Mouse (Mus musculus): Measurements from ENCODE around the gene Wnk1. TPM values are rescaled to one million over a fixed set of nuclear protein-coding genes. Genes with fewer than 3 reads are reported as not detected.

The Wnk1 gene
- total and polyA plus RNA-seq, 3 experiments: 31.6 to 735 (median 104) TPM

GRCm38 (mm10) chr6:119902204-119903080 is 136.0 kb downstream of the Wnk1 start, which contains the start of gene Rad52:
Gene Rad52 (plus strand): TSS chr6:119902698.
- peak; percentile 96 for DNase-seq (ENCODE audit: low read depth, low spot score)
- Histone ChIP-seq H3K9ac (ENCODE audit: control insufficient read depth, low read depth, low read length, poor library complexity, severe bottlenecking) (peak within 1 kb of the TSS; percentile 95), H3K36me3 (ENCODE audit: control insufficient read depth in 1 of 2, insufficient read depth in 2 of 2, low read length in 2 of 2) (peaks cover 0 to 13% of the 10 kb centered on the region in 2 experiments; a peak in 2 of 4 replicates), H3K4me1 (ENCODE audit: control insufficient read depth in 1 of 2, insufficient read depth in 2 of 2, low read length in 2 of 2) (peaks cover 2 to 3% of the 10 kb centered on the region in 2 experiments; a peak in 3 of 4 replicates), H3K79me2 (ENCODE audit: control insufficient read depth, insufficient read depth, low read length, poor library complexity) (peaks cover 31% of the 10 kb centered on the region), H3K9me3 (replicated peaks; ENCODE audit: insufficient read depth, low read length) (no peaks in the 10 kb centered on the region), H3K27me3 (ENCODE audit: control insufficient read depth in 1 of 2, insufficient read depth in 2 of 2, low read length in 2 of 2) (no peaks in the 10 kb centered on the region), H3K27ac (ENCODE audit: control insufficient read depth, low read depth, low read length) (peak within 1 kb of the TSS; percentile 96), H3K4me3 (ENCODE audit: control insufficient read depth in 1 of 2, insufficient read depth in 1 of 2, low read depth in 2 of 2, low read length in 2 of 2) (peak within 1 kb of the TSS; percentile 71 to 77)
- TF ChIP-seq RCOR1 (IDR thresholded peaks at IDR 0.05; ENCODE audit: low read depth, low read length) (peak; percentile 34; the same call in 1 of the 2 replicates), CHD2 (IDR thresholded peaks at IDR 0.05; ENCODE audit: low read length) (no peak), SIN3A (IDR thresholded peaks at IDR 0.05; ENCODE audit: low read length) (peak; percentile 81), POLR2AphosphoS2 (IDR thresholded peaks at IDR 0.05; ENCODE audit: low read length) (peak; percentile 82; the same call in 1 of the 2 replicates), NELFE (IDR thresholded peaks at IDR 0.05; ENCODE audit: low read depth, low read length) (peak; percentile 86), MAZ (IDR thresholded peaks at IDR 0.05; ENCODE audit: low read depth, low read length) (peak; percentile 55; the same call in 1 of the 2 replicates), KAT2A (conservative IDR thresholded peaks at IDR 0.05; ENCODE audit: low read depth, low read length) (peak; percentile 82), NRF1 (IDR thresholded peaks at IDR 0.05; ENCODE audit: insufficient read depth, low read depth, low read length, poor library complexity, severe bottlenecking) (no peak), ELF1 (IDR thresholded peaks at IDR 0.05; ENCODE audit: low read depth, low read length) (peak; percentile 56; the same call in 1 of the 2 replicates), MAX (IDR thresholded peaks at IDR 0.05; ENCODE audit: low read length) (peak; percentile 67), CHD1 (IDR thresholded peaks at IDR 0.05; ENCODE audit: low read depth, low read length) (peak; percentile 57; the same call in 1 of the 2 replicates), UBTF (IDR thresholded peaks at IDR 0.05; ENCODE audit: borderline replicate concordance, insufficient read depth, low read depth, low read length) (no peak), BHLHE40 (IDR thresholded peaks at IDR 0.05; ENCODE audit: borderline replicate concordance, low read depth, low read length) (no peak), MYC (IDR thresholded peaks at IDR 0.05; ENCODE audit: low read depth, low read length) (peak; percentile 71), HCFC1 (IDR thresholded peaks at IDR 0.05; ENCODE audit: low read depth, low read length) (peak; percentile 92), USF2 (IDR thresholded peaks at IDR 0.05; ENCODE audit: borderline replicate concordance in 1 of 2, insufficient read depth in 1 of 2, low read depth in 1 of 2, low read length in 2 of 2) (no peak), JUND (IDR thresholded peaks at IDR 0.05; ENCODE audit: low read depth, low read length) (no peak), GABPA (IDR thresholded peaks at IDR 0.05; ENCODE audit: low read depth, low read length) (no peak), MYB (IDR thresholded peaks at IDR 0.05; ENCODE audit: low read depth, low read length) (peak; percentile 57), POLR2A (IDR thresholded peaks at IDR 0.05; ENCODE audit: control insufficient read depth in 1 of 2, insufficient read depth in 1 of 2, low read depth in 1 of 2, low read length in 2 of 2, poor library complexity in 1 of 2) (peak; percentile 72 to 86; a peak in 3 of 4 replicates), ETS1 (IDR thresholded peaks at IDR 0.05; ENCODE audit: low read depth, low read length) (no peak; the same call in 1 of the 2 replicates), EP300 (IDR thresholded peaks at IDR 0.05; ENCODE audit: low read depth in 1 of 2, low read length in 2 of 2) (peak in 1 of 2 experiments; percentile 10; a peak in 2 of 4 replicates), TCF12 (IDR thresholded peaks at IDR 0.05; ENCODE audit: low read depth, low read length) (peak; percentile 68; the same call in 1 of the 2 replicates), MXI1 (IDR thresholded peaks at IDR 0.05; ENCODE audit: low read depth, low read length) (peak; percentile 82), ZMIZ1 (IDR thresholded peaks at IDR 0.05; ENCODE audit: low read depth, low read length) (peak; percentile 95), TBP (IDR thresholded peaks at IDR 0.05; ENCODE audit: low read depth, low read length) (peak; percentile 92), GATA1 (IDR thresholded peaks at IDR 0.05; ENCODE audit: low read depth, low read length) (peak; percentile 61; the same call in 1 of the 2 replicates), POLR2AphosphoS5 (IDR thresholded peaks at IDR 0.05; ENCODE audit: borderline replicate concordance, low read depth, low read length) (no peak)
